8 mouse cellular contexts compared by ENCODE assay signal in genomic region chr8:57651357-57651688, GRCm38 (mm10). TPM values are rescaled to one million over a fixed set of nuclear protein-coding genes. Genes with fewer than 3 reads are reported as not detected.
DNase-seq lines count a peak whose midpoint lies in the region; ATAC-seq and TF ChIP-seq lines count a peak whose summit lies in the region.

No protein-coding gene starts in this region.

- no peak for ATAC-seq in heart, embryonic 14.5 days (ENCODE audit: insufficient number of reproducible peaks, insufficient read depth, low FRiP score, low read depth)
- no peak for ATAC-seq in forebrain, embryonic 14.5 days
- no peak for ATAC-seq in liver, embryonic 16.5 days (ENCODE audit: low read depth)

- peak overlapping the region in 1 of 2 experiments; percentile 81; a peak in 3 of 4 replicates for H3K27ac ChIP-seq in heart, embryonic 14.5 days (replicated peaks in 1 of 2; ENCODE audit: control insufficient read depth in 1 of 2, insufficient read depth in 1 of 2, low read depth in 2 of 2, low read length in 2 of 2)
- H3K27ac ChIP-seq in ES-Bruce4 (ENCODE audit: insufficient read depth, low read length): no peak overlapping the region
- H3K27ac ChIP-seq in forebrain, embryonic 14.5 days (ENCODE audit: low read depth, low read length): peak overlapping the region; percentile 87; the same call in 1 of the 2 replicates
- peak overlapping the region; percentile 83 for H3K27ac ChIP-seq in liver, embryonic 16.5 days (ENCODE audit: low read length)

- H3K4me3 ChIP-seq in heart, embryonic 14.5 days (ENCODE audit: control insufficient read depth in 1 of 2, insufficient read depth in 1 of 2, low read depth in 1 of 2, low read length in 2 of 2): peak overlapping the region; percentile 75 to 94
- H3K4me3 ChIP-seq in ES-Bruce4 (ENCODE audit: low read depth, low read length): peak overlapping the region; percentile 77
- H3K4me3 ChIP-seq in forebrain, embryonic 14.5 days (ENCODE audit: low read depth, low read length): peak overlapping the region; percentile 96
- H3K4me3 ChIP-seq in liver, embryonic 16.5 days (ENCODE audit: low read depth, low read length): peak overlapping the region; percentile 80

- H3K9ac ChIP-seq in heart, embryonic 14.5 days (ENCODE audit: low read length): peak overlapping the region; percentile 82
- peak overlapping the region; percentile 97 for H3K9ac ChIP-seq in ES-Bruce4 (ENCODE audit: low read depth, poor library complexity, severe bottlenecking)
- peak overlapping the region; percentile 94 for H3K9ac ChIP-seq in forebrain, embryonic 14.5 days (ENCODE audit: low read length)
- H3K9ac ChIP-seq in liver, embryonic 16.5 days (ENCODE audit: low read depth, low read length): peak overlapping the region; percentile 78

- H3K4me1 ChIP-seq in heart, embryonic 14.5 days (ENCODE audit: control insufficient read depth in 2 of 2, insufficient read depth in 2 of 2, low read length in 2 of 2): peaks cover 2 to 8% of the 10 kb centered on the region in 2 experiments; a peak in 1 of 4 replicates
- H3K4me1 ChIP-seq in ES-Bruce4 (ENCODE audit: control insufficient read depth, insufficient read depth, low read length): no peaks in the 10 kb centered on the region
- H3K4me1 ChIP-seq in forebrain, embryonic 14.5 days (ENCODE audit: control insufficient read depth, insufficient read depth, low read length): peaks cover 8% of the 10 kb centered on the region; the same call in 1 of the 2 replicates
- peaks cover 11% of the 10 kb centered on the region for H3K4me1 ChIP-seq in liver, embryonic 16.5 days (ENCODE audit: control insufficient read depth, low read depth, low read length)

- WGBS in heart, embryonic 14.5 days: 1% methylated on average over 8 of the region's 8 CpGs
- WGBS in forebrain, embryonic 14.5 days: under 1% methylated on average over 8 of the region's 8 CpGs
- WGBS in liver, embryonic 16.5 days (ENCODE audit: insufficient replicate concordance): 1% methylated on average over 8 of the region's 8 CpGs

- TF ChIP-seq CTCF in ES-Bruce4 (IDR thresholded peaks at IDR 0.05; ENCODE audit: low read depth, low read length): no peak

- H3K9me3 ChIP-seq in heart, embryonic 14.5 days (ENCODE audit: control insufficient read depth, low read length): no peaks in the 10 kb centered on the region
- H3K9me3 ChIP-seq in ES-Bruce4 (replicated peaks; ENCODE audit: control insufficient read depth, insufficient read depth, low read length, poor library complexity, severe bottlenecking): no peaks in the 10 kb centered on the region
- H3K9me3 ChIP-seq in forebrain, embryonic 14.5 days (replicated peaks; ENCODE audit: control insufficient read depth, low read length): no peaks in the 10 kb centered on the region
- no peaks in the 10 kb centered on the region for H3K9me3 ChIP-seq in liver, embryonic 16.5 days (replicated peaks; ENCODE audit: control insufficient read depth, low read length)

- H3K36me3 ChIP-seq in heart, embryonic 14.5 days (ENCODE audit: control insufficient read depth, insufficient read depth, low read length): no peaks in the 10 kb centered on the region
- H3K36me3 ChIP-seq in ES-Bruce4 (ENCODE audit: control insufficient read depth, insufficient read depth, low read length, poor library complexity, severe bottlenecking): no peaks in the 10 kb centered on the region
- H3K36me3 ChIP-seq in forebrain, embryonic 14.5 days (ENCODE audit: control insufficient read depth, insufficient read depth, low read length): no peaks in the 10 kb centered on the region
- no peaks in the 10 kb centered on the region for H3K36me3 ChIP-seq in liver, embryonic 16.5 days (ENCODE audit: control insufficient read depth, insufficient read depth)

- no peaks in the 10 kb centered on the region for H3K27me3 ChIP-seq in heart, embryonic 14.5 days (ENCODE audit: control insufficient read depth, insufficient read depth, low read length)
- H3K27me3 ChIP-seq in ES-Bruce4 (ENCODE audit: control insufficient read depth, insufficient read depth, low read length, poor library complexity, severe bottlenecking): no peaks in the 10 kb centered on the region; the same call in 1 of the 2 replicates
- no peaks in the 10 kb centered on the region for H3K27me3 ChIP-seq in forebrain, embryonic 14.5 days (replicated peaks; ENCODE audit: control insufficient read depth, insufficient read depth, low read length)
- H3K27me3 ChIP-seq in liver, embryonic 16.5 days (ENCODE audit: control insufficient read depth, insufficient read depth, low read depth, low read length): no peaks in the 10 kb centered on the region

- no peak for TF ChIP-seq POLR2A in ES-Bruce4 (IDR thresholded peaks at IDR 0.05; ENCODE audit: insufficient read depth, low read length)

- H3K4me2 ChIP-seq in heart, embryonic 14.5 days (ENCODE audit: low read length): peak overlapping the region; percentile 89
- peak overlapping the region; percentile 72 for H3K4me2 ChIP-seq in forebrain, embryonic 14.5 days (ENCODE audit: low read length)
- H3K4me2 ChIP-seq in liver, embryonic 16.5 days (ENCODE audit: low read depth, low read length): peak overlapping the region; percentile 90

- no peak for TF ChIP-seq EP300 in ES-Bruce4 (IDR thresholded peaks at IDR 0.05; ENCODE audit: insufficient read depth, low read depth, low read length)

- intact Hi-C loops in heart, postnatal 10 days (cut with DNase I): loop anchor here (5.0 to 10.0 kb wide), 2 partner anchors 151 to 307 kb away; no protein-coding TSS in a partner anchor

- DNase-seq in heart, postnatal 10 days: no peak
- no peak for DNase-seq in forebrain, embryonic 14.5 days (ENCODE audit: low spot score)
- no peak for DNase-seq in thymus, postnatal 10 days (ENCODE audit: low spot score in 2 of 2)
- no peak for DNase-seq in ovary, postnatal 10 days (ENCODE audit: low spot score)
- DNase-seq in spleen, postnatal 10 days (ENCODE audit: low spot score in 2 of 2): no peak

RNA-seq across cellular contexts. Expression of gene Galnt7, which starts 1.5 kb away (rescaled TPM):
- polyA plus RNA-seq in heart, embryonic 14.5 days (2014; fragmentation: Nextera tagmentation; extraction: Ambion mirVana): 6.1 and 6.8 TPM in 2 replicates
- 1 to 10 TPM; 5.7 to 6.5 TPM for total RNA-seq in heart, postnatal 10 days (2021)
- polyA plus RNA-seq in ES-Bruce4 (2011; ENCODE audit: insufficient read depth, insufficient read length, low read depth, missing spikeins): 26.1 and 27.4 TPM in 2 replicates
- polyA plus RNA-seq in forebrain, embryonic 14.5 days (2014; fragmentation: Nextera tagmentation; extraction: Ambion mirVana): 9.1 and 10.3 TPM in 2 replicates
- polyA plus RNA-seq in liver, embryonic 16.5 days (2015; fragmentation: Nextera tagmentation; extraction: Ambion mirVana): 3.5 and 3.7 TPM in 2 replicates
